Mouse (Mus musculus): ENCODE results near the gene Bcat2. TPM values are rescaled to one million over a fixed set of nuclear protein-coding genes. Genes with fewer than 3 reads are reported as not detected.

Bcat2 gene
- total RNA-seq, 2 experiments from 2014 or later: 20.5 to 23.4 TPM

- DNase-seq (ENCODE audit: extremely low spot score in 1 of 2, low spot score in 1 of 2): no peak
These were observed 51.5 kb downstream of the Bcat2 start, which contains the start of gene Izumo1 for GRCm38 (mm10) chr7:45621443-45621842. Gene Izumo1, plus strand, starts transcription at chr7:45621811.

DNA sequence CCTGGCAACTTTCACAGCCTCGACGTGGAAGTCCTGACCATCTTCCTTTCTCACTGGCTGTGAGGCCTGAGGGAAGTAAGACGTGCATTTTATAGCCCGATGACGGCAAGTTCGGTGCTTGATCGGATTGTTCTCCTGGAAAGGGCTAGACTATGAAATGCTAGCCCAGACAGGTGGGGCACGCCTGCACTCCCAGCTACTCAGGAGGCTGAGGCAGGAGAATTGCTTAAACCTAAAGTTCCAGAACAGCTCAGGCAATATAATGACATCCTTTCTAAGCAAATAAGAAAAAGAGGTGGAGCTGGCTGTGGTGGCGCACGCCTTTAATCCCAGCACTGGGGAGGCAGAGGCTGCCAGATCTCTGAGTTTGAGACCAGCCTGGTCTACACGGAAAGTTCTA lies 53.6 kb downstream of the Bcat2 start:
- no peak for DNase-seq (ENCODE audit: extremely low spot score in 1 of 2, low spot score in 1 of 2)

DNA sequence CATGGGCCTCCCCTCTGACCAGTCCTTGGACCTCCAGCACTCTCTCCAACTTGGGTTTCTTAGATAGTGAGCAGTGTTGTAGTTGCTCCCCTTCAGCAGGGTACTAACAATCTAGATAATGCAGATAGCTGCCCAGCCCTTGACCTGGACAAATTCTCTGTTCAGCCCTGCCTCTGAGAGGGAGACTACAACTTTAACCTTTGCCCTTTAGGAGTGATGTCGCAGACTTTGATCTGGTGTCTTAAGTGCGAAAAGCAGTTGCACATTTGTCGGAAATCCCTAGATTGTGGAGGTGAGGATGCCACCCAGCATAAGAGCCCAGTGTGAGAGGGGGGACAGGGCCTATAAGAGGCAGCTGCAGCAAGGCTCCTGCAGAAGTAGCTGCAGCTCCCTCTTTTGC lies 54.8 kb downstream of the Bcat2 start:
- DNase-seq (ENCODE audit: extremely low spot score in 1 of 2, low spot score in 1 of 2): no peak

DNA sequence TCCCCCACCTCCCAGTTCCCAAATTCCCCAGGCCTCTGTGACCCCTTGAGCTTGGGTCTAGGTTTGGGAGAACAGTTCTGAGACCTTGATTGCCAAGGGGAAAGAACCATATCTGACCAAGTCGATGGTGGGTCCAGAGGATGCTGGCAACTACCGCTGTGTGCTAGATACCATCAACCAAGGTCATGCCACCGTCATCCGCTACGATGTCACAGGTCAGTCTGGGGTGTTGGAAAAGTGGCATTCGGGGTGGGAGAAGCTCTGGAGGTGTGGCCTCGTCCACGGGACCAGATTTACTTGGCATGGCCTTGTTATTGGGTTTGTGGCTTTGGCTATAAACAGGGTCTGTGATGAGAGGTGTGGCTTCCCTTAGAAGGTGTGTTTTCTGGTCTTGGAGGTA lies 55.5 kb downstream of the Bcat2 start:
- DNase-seq (ENCODE audit: extremely low spot score in 1 of 2, low spot score in 1 of 2): no peak

- no peak for DNase-seq (ENCODE audit: extremely low spot score in 1 of 2, low spot score in 1 of 2)
These were observed 56.7 kb downstream of the Bcat2 start for GRCm38 (mm10) chr7:45626571-45627076.

DNA sequence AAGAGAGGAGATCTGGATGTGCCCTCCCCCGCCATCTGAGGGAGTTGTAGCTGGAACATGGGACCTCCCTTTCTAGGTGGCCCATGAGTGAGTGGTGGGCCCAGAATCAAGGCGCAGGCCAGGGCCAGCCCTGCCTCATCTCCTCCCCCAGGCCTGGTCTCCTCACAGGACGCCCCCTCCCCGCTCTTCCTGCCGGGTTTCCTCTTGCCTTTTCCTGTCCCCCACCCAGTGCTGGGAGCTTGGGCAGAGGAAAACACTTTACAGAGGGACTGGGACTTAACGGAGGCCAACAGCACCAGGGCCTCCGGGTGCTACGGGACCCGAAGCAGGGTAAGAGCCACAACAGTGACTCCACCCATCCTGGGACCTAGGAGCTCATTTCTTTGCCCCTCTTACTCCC lies 57.3 kb downstream of the Bcat2 start, which contains the start of gene Rasip1:
TSS of gene Rasip1 (plus strand) at position 228 of the 400 bp plus-strand sequence.
- DNase-seq (ENCODE audit: extremely low spot score in 1 of 2, low spot score in 1 of 2): no peak

GRCm38 (mm10) chr7:45628364-45629294 lies 58.7 kb downstream of the Bcat2 start:
- peak; percentile 73 to 86 for DNase-seq (ENCODE audit: extremely low spot score in 1 of 2, low spot score in 1 of 2)

- no peak for DNase-seq (ENCODE audit: extremely low spot score in 1 of 2, low spot score in 1 of 2)
These were observed 60.3 kb downstream of the Bcat2 start for GRCm38 (mm10) chr7:45630064-45630907.

- DNase-seq (ENCODE audit: extremely low spot score in 1 of 2, low spot score in 1 of 2): peak in 1 of 2 experiments; percentile 27
These were observed 62.5 kb downstream of the Bcat2 start for GRCm38 (mm10) chr7:45632499-45632898.

DNA sequence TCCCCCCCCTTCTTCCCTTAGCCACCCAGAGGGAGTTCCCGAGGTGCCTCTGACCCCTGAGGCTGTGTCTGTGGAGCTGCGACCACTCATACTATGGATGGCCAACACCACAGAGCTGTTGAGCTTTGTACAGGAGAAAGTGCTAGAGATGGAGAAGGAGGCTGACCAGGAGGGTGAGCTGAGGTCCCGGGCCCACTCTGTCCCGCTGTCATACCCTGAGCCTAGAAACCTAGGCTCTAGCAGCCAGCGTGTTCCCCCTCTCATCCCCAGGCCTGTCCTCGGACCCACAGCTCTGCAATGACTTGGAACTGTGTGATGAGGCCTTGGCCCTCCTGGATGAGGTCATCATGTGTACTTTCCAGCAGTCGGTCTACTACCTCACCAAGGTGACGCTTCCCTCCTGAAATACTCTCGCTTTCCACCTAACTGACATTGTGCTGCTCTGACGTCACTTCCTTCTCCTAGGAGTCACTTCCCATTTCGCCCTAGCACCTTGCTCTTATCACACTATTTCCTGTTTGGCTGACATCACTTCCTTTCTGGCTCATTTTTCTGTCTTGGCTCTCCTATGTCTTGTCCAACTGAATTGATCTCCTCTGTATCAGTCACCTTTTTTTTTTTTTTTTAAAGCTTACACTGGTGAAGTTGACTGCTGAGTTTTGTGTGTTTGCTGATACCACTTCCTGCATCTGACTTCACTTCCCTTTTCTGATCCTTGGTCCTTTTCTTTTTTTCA lies 65.2 kb downstream of the Bcat2 start:
- DNase-seq (ENCODE audit: extremely low spot score in 1 of 2, low spot score in 1 of 2): no peak

GRCm38 (mm10) chr7:45635711-45636688 lies 66.0 kb downstream of the Bcat2 start:
- DNase-seq (ENCODE audit: extremely low spot score in 1 of 2, low spot score in 1 of 2): no peak

DNA sequence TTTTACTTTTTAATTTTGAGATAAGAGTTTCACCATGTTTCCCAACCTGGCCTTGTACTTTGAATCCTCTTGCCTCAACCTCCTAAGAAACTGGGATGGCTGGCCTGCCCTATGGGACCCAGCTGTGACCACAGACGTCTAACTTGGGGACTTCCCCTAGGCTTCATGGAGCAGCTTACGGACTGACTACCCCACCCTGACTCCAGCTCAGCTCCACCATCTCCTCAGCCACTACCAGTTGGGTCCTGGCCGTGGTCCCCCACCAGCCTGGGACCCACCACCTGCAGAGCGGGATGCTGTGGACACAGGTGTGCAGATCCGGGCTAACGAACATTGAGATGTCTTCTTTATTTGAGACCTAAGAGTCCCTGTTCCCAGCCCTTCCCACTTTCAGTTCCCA lies 67.8 kb downstream of the Bcat2 start:
- DNase-seq (ENCODE audit: extremely low spot score in 1 of 2, low spot score in 1 of 2): no peak

- DNase-seq (ENCODE audit: extremely low spot score in 1 of 2, low spot score in 1 of 2): peak; percentile 74 to 81
These were observed 68.9 kb downstream of the Bcat2 start for GRCm38 (mm10) chr7:45638623-45639401.

Other genes starting within 250 kb of the Bcat2 start
- gene Trpm4, start 236.4 kb upstream of the Bcat2 start, total RNA-seq (2021): 10 to 100 TPM; 14.1 to 18.5 TPM
- gene Hrc, start 234.9 kb upstream of the Bcat2 start, total RNA-seq (2021): under 1 TPM in 1 of 2 experiments, not detected in 1; 0.17 TPM
- 100 to 1,000 TPM; 129 to 134 TPM for gene Ppfia3, start 203.1 kb upstream of the Bcat2 start, total RNA-seq (2021)
- gene Lin7b, start 199.6 kb upstream of the Bcat2 start, total RNA-seq (2021): 100 to 1,000 TPM; 151 to 155 TPM
- gene Snrnp70, start 174.4 kb upstream of the Bcat2 start, total RNA-seq (2021): 100 to 1,000 TPM; 288 to 443 TPM
- not detected for gene Kcna7, start 164.5 kb upstream of the Bcat2 start, total RNA-seq (2021)
- under 1 TPM in 1 of 2 experiments, not detected in 1; 0.22 TPM for gene Ntf5, start 156.5 kb upstream of the Bcat2 start, total RNA-seq (2021)
- gene Lhb, start 149.3 kb upstream of the Bcat2 start, total RNA-seq (2021): under 1 TPM in 1 of 2 experiments, not detected in 1; 0.57 TPM
- gene Gys1, start 135.3 kb upstream of the Bcat2 start, total RNA-seq (2021): 10 to 100 TPM; 13.9 to 16.5 TPM
- 10 to 100 TPM; 34.3 to 40.6 TPM for gene Ruvbl2, start 132.1 kb upstream of the Bcat2 start, total RNA-seq (2021)
- gene Ftl1, start 110.3 kb upstream of the Bcat2 start, total RNA-seq (2021): 100 to 1,000 TPM; 204 to 228 TPM
- 10 to 100 TPM; 81.6 to 82.1 TPM for gene Bax, start 103.3 kb upstream of the Bcat2 start, total RNA-seq (2021)
- not detected for gene Tulp2, start 88.3 kb upstream of the Bcat2 start, total RNA-seq (2021)
- gene Gm45808, start 83.3 kb upstream of the Bcat2 start, total RNA-seq (2021): 1 to 10 TPM in 1 of 2 experiments, under 1 TPM in 1; 0.63 to 1.1 TPM
- 1 to 10 TPM; 3.1 to 5.7 TPM for gene Dhdh, start 81.3 kb upstream of the Bcat2 start, total RNA-seq (2021)
- gene Nucb1, start 59.7 kb upstream of the Bcat2 start, total RNA-seq (2021): 100 to 1,000 TPM; 102 to 105 TPM
- 10 to 100 TPM; 19.6 to 21.6 TPM for gene Ppp1r15a, start 43.9 kb upstream of the Bcat2 start, total RNA-seq (2021)
- under 1 TPM; 0.47 TPM for gene Plekha4, start 43.8 kb upstream of the Bcat2 start, total RNA-seq (2021)
- under 1 TPM in 1 of 2 experiments, not detected in 1; 0.54 TPM for gene Hsd17b14, start 15.3 kb upstream of the Bcat2 start, total RNA-seq (2021)
- gene Fgf21, start 45.3 kb downstream of the Bcat2 start, total RNA-seq (2021): not detected
- not detected for gene Fut1, start 47.1 kb downstream of the Bcat2 start, total RNA-seq (2021)
- not detected for gene Izumo1, start 51.7 kb downstream of the Bcat2 start, total RNA-seq (2021)
- gene Rasip1, start 57.3 kb downstream of the Bcat2 start, total RNA-seq (2021): 1 to 10 TPM; 6.1 to 6.5 TPM
- 1 to 10 TPM; 3.1 to 3.4 TPM for gene Mamstr, start 69.8 kb downstream of the Bcat2 start, total RNA-seq (2021)
- under 1 TPM; 0.31 to 0.32 TPM for gene Fut2, start 96.2 kb downstream of the Bcat2 start, total RNA-seq (2021)
- 1 to 10 TPM; 3.4 to 4.5 TPM for gene Ntn5, start 113.9 kb downstream of the Bcat2 start, total RNA-seq (2021)
- under 1 TPM; 0.80 to 0.86 TPM for gene Sec1, start 124.2 kb downstream of the Bcat2 start, total RNA-seq (2021)
- gene Car11, start 129.7 kb downstream of the Bcat2 start, total RNA-seq (2021): 100 to 1,000 TPM; 164 to 190 TPM
- 10 to 100 TPM; 65.3 to 80.4 TPM for gene Dbp, start 134.9 kb downstream of the Bcat2 start, total RNA-seq (2021)
- gene Rpl18, start 145.3 kb downstream of the Bcat2 start, total RNA-seq (2021): 100 to 1,000 TPM; 342 to 393 TPM
- gene Sphk2, start 147.8 kb downstream of the Bcat2 start, total RNA-seq (2021): 10 to 100 TPM; 33.7 to 34.7 TPM
- under 1 TPM; 0.12 to 0.21 TPM for gene Fam83e, start 151.1 kb downstream of the Bcat2 start, total RNA-seq (2021)
- not detected for gene Spaca4, start 155.7 kb downstream of the Bcat2 start, total RNA-seq (2021)
- gene Lmtk3, start 213.6 kb downstream of the Bcat2 start, total RNA-seq (2021): 100 to 1,000 TPM; 256 to 314 TPM
- 1 to 10 TPM; 6.8 to 9.1 TPM for gene Sult2b1, start 214.5 kb downstream of the Bcat2 start, total RNA-seq (2021)
- 100 to 1,000 TPM; 153 to 154 TPM for gene Cyth2, start 244.4 kb downstream of the Bcat2 start, total RNA-seq (2021)